Mouse (Mus musculus) lung, adult 18-20 months (tissue): ENCODE results near the gene Pigk.
A peak's percentile ranks its signal among the peaks of the same experiment; 100 is the strongest.

Experiments used
- DNase-seq, 2 experiments: peaks; one replicate each; pipeline ENCODE4 v3.0.0; 2022; ENCODE audit warnings: mixed read lengths in 2 of 2

The Pigk gene

DNA sequence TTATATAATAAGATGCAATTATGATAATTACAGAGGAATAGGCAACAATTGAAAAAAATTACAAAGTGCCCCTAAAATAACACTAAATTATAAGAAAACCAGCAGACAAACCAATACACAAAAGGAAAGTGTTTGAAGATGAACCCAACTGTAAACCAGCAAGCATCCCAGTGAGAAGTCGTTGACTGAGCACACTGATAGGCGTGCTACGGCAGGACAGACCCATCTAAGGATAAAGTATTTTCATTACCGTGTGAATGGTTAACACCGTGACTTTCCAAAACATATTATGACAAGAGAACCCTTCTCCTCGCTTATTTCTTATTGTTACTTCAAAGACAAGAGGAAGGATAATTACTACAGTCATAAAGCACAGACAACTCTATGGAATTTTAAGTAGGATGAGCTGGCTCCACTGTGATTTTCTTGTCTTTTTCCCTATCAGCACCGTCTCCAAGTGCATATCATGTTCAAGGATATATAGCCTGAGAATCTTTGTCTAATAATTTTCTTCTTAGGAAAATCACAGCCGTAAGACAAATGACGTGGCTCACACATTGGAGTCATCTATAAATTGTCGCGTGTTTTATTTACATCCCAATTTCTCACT lies 233.2 kb downstream of the Pigk start:
- DNase-seq = no peak

DNA sequence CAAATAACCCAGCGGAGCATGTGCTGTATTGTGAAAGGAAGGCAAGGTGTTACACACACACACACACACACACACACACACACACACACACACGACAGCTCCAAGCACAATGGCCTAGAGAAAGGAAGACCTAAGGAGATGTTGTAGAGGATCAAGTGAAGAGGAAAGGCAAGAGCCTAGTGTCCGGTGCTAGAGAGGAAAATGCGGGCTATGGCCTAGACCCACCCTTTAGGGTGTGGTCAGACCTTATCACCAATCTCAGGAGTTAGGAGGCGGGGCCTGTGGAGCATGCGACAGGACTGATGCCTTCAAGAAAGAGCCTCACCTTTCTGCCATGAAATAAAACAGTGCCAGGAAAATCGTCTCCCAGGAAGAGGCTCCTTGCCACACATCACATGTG lies 234.7 kb downstream of the Pigk start:
- no peak for DNase-seq

DNA sequence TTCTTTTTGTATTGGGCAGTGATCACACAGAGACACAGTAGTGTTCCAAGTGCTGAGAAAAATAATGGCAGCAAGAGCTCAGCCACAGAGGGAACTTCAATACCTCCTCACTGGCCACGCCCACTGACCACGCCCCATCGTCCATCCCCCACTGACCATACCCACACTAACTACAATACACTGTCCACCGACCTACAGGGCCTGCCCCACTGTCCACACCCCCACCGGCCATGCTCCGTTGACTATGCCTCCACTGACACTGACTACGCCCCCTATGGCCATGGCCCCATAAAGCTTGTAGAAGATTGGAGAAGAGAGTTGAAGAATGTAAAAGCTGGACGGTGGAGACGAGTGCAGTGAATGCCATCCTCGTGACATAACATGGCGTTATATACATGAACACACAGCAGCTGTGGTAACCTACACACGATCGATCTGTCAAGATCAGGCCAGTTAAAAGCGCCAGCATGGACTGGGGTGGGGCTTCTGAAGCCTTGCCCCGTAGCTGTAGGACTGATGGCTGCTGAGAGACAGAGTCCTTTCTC lies 235.4 kb downstream of the Pigk start:
- no peak for DNase-seq

DNA sequence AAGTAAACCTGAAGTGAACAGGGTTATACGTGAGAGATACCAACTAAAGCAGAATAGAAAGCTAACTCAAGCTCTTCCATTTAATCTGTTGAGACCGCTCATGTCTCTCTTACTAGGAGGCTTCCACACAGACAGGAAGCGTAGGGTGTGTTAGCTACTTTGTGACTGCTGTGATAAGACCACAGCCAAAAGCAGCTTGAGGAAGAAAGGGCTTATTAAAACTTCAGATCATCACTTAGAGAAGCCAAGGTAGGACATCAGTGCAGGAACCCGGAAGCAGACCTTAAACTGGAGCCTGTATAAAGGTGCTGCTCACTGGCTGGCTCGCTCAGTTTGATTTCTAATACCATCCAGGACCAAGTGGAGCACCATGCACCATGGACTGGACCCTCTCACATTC lies 236.4 kb downstream of the Pigk start:
- no peak for DNase-seq

DNA sequence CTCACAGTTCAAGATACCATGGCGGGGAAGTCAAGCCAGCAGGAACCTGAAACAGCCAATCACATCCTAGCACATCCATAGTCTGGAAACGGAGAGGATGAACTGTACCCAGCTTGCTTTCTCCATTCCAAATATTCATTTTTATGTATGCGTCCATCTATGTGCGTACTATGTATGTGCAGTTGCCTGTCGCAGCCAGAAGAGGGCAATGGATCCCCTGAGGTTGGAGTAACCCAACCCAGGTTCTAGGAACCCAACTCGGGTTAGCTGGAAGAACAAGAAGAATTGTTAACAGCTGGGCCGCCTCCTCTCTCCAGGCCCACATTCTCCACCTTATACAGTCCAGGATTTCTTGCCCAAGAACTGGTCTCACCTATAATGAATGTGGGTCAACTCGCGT lies 237.0 kb downstream of the Pigk start:
- no peak for DNase-seq

DNA sequence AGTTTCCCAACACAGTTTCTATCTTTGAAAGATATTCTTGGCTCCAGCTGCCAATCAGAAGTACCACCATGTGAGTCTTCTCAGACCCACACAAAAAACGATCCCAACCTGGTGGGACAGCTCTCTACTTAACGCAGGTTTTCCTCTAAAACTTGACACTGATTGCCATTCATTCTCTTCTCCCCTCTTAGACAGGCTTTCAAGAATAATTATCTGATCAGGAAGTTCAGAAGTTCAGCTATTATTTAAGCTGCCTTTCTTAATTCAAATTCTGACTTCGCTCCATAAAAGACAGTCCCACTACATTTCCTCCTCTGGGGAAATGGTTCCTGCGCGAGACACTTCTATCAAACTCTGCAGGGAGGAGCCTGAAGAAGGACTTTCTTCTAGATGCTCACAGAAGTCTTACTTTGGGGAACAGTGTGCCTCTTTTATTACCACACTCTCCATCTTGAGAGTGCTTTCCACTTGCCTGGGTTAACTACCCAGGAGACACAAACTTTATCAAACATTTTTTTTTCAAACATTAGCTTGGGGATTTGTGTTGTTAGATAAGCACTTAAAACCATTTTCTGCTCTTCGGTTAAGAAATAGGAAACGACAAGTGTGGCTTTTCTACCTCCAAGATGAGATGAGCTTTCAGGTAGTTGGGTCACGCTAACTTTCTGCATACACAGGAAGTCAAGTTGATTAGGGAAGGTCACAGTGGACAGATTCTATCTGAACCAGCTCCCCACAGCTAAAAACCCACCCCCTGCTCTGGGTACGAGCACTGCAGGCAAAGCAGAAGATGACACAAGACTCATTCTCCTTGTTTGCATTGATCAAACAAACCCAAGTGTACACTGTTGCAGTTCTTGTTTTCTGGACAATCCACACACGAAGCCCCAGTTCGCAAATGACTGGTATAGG lies 238.0 kb downstream of the Pigk start:
- no peak for DNase-seq

DNA sequence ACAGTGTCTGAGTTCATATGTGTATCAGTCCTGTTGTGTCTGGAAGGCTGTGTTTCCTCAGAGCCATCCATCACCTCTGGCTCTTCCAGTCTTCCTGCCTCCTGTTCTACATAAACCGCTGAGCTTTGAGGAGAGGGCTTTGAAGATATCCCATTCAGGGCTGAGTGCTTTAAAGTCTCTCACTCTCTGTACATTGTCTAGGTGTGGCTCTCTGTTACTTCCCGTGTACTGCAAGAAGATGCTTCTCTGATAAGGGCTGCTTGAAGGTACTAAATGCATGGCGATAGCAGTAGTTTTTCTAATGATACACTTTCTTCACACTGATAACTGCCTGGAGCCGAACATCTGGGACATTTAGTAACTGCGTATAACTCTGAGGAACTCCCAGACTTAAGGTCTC lies 242.1 kb downstream of the Pigk start:
- no peak for DNase-seq

DNA sequence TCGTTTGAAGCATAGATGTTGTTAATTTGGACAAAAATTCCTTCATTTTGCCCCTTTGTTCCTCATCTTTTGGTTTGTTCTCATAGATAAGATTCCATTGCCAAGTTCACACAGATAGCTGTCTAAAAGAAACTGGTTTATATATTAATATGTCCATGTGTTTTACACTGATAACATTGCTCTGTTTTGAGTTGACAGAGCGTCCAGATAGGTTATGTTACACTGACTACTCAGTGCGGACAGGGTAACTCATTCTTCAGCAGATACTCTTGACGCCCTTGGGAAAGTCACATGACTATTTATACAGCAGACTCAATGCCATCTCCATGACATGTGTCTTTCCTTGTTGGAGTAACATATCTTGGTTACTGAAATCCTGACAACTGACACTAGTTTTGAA lies 242.9 kb downstream of the Pigk start:
- no peak for DNase-seq

DNA sequence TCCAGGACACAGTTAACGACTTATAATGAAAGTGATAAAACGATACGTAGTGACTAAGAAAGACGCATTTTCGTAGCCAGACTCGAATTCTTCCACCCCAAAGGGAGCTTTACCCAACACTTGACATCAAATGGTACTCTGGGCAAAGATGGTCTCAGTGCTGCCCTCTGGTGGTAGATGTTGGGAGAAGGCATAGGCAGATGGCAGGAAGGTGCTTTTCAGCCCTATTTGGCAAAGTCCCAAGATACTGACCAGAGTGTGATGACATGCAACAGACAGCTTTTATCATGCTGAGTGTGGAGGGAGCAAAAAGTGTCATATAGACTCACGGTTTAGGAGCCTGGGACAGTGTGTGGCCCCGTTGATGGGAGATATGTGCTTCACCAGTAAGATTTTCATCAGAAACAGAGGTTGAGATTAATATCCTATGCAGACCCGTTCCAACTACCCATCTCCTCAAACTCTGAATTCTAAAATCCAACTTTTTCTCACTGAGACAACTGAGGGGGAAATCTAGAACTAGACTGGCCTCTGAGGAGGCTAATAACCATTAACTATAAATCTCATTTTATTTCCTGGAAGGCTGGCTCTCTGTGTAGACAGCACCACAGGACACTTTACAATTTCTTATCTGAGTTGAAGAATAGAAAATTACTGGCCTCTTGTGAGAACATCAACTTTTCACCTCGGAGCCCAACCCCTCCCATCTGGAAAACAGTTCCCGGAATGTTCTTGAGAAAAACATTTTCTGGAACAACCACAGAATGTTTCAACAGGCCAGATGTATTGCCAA lies 244.7 kb downstream of the Pigk start:
- peak; percentile 37 to 46 for DNase-seq

DNA sequence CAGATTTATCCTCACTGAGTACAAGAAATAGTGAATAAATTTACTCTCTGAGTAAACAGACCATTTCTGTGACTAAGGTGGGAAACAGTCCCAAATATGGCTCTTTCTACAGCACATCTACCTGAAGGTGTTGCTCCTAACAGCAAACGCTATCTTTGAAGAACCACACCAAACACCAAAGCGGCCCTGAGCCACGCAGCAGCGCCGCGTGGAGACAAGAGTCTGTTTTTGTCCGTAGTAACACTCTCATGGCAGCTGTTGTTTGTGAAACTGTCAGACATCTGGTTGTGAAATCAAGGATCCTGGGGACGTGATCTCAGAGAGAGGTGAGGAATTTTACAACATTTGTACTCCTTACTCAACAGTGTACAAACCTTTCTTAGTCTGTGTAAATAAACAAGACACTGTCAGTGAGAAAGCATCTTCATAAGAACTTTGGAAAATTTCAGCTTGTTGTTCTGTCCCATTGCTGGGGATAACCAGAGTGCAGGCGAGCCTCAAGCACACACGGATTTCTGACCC lies 248.0 kb downstream of the Pigk start:
- peak in 1 of 2 experiments; percentile 6 for DNase-seq

DNA sequence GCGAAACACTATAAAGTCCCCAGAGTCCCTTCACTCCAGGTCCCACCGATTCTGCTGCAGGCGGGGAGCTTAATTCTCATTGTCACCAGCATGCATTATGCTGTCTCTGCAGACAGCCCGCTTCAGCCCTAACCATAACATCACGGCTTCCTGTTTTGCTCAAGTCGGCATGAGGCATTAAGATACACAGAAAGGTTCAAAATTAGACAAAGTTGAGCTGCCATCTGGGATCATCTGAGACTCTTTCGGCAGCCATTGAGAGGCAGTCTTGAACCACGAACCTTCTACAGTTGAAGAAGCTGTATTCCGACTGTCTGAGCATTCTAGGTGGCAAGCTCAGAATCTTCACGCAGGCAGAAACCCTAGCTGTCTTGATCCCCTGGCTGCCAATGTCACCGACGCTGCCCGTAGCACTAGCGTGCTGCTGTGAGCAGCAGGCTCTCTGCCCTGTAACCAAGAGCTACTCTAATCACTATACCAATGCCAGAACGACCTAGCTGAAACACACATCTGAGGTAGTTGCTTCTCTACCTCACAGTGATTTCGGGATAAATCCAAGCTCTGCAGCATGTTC lies 256.0 kb downstream of the Pigk start:
- DNase-seq = peak in 1 of 2 experiments; percentile 2

DNA sequence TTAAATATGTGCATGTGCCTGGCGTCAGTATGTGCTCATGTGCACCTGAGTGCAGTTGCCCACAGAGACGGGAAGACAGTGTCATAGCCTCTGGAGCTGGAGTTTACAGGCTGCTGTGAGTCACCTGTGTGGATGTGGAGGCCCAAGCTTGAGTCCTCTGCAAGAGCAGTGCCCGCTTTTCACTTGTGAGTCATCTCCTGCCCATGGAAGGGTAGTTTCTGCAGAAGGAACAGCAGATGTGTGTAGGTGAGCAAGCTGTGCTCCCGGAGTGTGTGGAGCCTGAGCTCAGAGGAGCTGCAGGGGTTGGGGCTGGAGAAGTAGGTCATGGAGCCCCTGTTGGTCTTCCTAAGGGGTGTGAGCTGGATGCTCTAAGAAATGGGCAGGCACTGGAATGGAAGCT lies 257.5 kb downstream of the Pigk start:
- DNase-seq = no peak

DNA sequence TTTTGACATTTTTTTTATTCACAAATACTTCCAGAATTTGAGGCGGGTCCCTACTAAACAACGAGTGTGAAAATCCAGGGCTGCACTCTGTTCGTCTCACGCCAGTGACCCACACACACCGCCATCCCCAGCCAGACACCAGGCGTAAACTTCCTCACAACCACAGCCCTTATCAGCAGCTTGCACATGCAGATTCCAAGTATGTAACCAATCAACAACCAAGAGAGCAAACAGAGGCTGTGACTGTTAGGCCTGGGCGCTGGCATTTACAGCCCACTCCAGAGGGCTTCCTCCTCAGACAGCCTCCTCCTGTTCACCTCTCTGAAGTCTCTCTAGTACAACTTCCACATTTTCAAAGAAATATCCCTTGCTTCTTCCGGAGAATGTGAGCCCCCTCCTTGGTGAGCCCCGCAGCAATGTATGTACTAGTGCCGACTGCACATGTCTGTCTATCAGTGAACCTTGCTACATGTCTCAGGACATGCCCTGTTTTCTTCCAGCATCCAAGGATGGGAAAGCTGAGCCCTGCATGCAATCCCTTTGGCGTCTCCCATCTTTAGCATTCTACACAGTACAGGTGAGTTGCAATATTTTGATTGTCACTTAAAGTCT lies 265.7 kb downstream of the Pigk start:
- no peak for DNase-seq

DNA sequence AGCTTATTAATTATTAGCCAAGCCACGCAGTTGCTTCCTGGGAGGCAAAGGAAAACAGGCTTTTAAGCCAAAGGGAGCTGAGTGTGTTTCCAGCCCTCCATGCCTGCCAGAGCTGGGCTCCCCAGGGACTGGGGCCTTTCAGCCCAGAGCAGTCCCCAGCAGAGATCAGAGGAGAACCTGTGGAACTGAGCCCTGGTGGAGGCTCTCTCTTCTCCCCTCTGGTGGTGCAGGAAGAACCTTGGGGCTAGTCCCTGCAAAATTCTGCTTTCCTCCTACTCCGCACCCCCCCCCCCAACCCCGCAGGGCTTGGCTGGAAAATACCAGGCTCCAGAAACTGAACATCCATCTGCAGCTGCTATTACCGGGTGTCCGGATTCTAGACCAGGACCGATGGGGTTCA lies 266.5 kb downstream of the Pigk start:
- no peak for DNase-seq

DNA sequence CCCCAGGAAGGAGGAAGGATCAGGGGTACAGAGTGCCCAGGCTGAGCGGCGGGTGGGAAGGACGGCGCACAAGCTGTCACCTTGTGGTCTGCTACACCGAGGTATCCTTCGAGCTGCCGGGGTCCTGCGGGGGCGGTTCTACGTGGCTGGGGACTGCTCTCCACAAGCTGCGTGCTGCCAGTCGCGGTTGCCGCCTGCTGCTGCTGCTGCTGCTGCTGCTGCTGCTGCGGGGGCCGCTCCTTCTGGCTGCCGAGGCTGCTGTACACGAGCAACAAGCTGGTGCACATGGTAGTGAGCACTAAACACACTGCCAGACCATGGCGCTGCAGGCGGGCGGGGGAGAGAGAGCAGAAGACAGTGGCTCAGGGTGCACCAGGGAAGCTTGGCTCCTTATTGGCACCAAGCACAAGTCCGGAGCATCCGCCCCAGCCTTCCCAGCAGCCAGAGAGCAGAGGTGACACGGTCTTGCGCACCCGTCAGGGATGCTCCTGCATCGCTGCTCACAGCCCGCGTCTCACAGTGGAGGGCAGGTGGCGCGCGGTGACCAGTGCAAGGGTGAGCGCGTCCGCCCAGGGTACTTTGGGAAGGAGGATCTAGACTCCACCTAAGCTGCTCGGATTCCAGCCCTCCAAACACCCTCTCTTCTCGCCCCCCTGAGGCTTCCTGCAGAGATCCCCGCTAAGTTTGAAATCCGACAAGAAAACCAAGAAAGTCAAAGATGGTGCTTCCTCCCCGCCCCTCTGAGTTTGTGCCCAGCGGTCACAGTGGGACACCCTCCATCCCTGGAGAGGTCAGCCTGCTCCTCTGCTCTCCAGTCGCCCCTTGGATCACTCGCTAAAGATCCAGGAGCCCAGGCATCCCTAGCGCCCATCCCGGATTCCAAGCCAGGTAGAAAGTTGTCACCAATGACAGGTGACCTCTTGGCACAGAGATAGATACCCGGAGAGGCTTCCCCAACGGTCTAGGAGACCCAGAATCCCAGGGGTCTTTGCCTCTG lies 267.4 kb downstream of the Pigk start:
- no peak for DNase-seq

DNA sequence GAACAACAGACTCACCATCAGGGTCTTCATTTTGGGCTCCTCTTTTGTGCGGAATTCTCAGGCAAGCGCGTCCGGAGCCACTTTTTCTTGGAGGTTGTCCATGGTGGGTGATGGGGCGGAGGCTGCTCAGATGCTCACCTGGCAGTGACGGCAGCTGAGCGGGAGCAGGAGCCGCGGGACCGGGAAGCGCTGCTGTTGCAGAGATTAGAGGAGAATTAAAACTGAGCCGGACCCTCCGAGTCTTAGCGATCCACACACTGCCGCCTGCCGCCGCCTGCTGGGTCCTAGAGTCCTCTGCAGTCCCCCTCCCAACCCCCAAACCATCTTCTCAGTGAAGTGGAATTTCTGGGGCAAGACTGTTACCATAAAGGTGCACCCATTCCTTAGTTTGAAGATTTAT lies 268.1 kb downstream of the Pigk start, which contains the start of gene St6galnac5:
TSS of gene St6galnac5 (minus strand) at position 259 of the 400 bp plus-strand sequence.
- no peak for DNase-seq

DNA sequence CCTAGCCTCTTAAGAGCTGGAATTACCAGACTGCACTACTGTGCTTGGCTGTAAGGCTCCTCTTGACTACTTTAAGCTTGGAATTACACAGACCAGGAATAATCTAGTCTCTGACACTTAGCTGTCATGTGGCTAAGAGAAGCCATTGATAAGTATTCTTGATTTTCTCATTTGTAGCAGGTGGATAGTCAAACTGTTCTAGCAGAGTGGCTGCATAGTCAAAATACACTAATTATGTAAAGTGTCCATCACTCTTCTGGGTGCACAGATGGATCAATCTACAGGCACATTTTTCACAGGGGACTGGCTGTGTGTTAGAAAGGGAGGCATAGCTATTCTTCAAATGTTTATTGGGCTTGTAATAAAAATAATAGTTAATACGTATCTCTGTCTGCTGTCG lies 276.9 kb downstream of the Pigk start:
- DNase-seq = no peak

DNA sequence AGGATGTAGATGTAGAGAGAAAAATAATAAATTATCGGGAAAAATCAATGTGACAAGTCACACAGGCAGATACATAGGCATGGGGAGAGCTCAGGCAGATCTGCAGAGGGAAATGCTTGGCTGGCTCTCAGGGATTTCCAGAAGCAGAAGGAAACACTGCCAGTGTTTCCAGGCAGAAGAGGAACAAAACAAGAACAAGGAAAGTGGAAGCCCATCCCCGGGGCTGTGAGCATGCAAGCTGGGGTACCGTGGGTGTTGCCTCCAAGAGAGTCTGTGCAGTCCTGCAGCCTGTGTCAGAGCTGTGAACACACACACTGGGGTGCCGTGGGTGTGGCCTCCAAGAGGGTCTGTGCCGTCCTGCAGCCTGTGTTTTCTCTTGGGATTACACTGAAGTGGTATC lies 279.7 kb downstream of the Pigk start:
- DNase-seq = no peak

DNA sequence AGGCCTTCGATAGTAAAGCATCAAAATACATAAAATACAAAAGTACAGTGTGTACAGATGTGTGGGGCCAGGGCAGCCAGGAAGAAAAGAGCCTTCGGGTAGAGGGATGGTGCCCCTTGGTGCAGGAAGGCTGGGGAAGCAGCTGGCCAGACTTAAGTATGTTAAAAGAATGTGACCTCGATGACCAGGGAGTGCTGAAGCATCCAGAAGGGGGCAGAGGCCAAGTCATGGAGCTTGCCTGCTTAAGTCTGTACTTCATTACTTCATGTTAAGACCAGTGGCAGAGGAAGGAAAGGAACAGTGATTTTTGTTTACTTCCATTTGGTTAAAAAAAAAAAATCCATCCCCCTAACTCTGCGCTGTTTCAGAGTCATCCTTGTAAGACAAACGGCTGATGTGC lies 284.2 kb downstream of the Pigk start:
- no peak for DNase-seq

DNA sequence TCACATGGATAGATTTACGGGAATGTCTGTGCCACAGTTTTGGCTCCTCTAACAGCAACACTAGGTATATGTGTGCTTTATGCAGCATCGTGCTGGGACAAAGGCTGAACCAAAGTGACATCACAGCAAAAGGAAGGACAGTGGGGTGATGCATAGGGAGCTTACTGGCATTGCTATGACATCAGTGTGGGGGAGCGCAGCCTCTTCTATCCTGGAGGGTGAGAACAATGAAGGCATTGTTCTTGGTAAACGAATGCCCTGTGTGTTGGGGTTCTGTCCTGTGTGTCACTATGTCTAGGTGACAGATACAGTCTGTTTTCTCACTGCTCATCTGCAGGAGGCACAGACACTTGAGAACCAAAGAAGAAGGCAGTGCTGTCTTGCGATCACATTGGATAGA lies 285.0 kb downstream of the Pigk start:
- DNase-seq = no peak

DNA sequence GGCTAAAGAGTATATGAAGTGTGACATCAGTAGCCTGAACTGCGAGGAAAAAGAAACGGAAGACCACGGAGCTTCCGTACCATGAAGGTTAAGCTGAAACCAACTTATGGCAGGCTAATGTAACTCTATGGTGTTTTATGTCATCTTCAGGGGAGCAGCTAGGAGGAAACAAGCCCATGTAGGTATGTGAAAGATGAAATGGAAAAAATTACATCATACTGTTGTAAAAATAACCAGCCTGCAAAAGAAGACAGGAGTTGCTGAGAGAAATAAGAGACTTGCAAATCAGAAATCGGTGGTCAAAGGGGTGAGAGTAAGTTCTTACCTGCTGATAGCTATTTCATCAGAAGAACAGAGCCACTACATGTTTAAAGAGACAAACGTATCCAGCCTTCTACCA lies 293.0 kb downstream of the Pigk start:
- no peak for DNase-seq
